Mouse (Mus musculus): ENCODE results near the gene Noc2l. TPM values are rescaled to one million over a fixed set of nuclear protein-coding genes. Genes with fewer than 3 reads are reported as not detected.
A peak's percentile ranks its signal among the peaks of the same experiment; 100 is the strongest.

Noc2l gene
- polyA plus RNA-seq, 1 experiment = not detected

DNA sequence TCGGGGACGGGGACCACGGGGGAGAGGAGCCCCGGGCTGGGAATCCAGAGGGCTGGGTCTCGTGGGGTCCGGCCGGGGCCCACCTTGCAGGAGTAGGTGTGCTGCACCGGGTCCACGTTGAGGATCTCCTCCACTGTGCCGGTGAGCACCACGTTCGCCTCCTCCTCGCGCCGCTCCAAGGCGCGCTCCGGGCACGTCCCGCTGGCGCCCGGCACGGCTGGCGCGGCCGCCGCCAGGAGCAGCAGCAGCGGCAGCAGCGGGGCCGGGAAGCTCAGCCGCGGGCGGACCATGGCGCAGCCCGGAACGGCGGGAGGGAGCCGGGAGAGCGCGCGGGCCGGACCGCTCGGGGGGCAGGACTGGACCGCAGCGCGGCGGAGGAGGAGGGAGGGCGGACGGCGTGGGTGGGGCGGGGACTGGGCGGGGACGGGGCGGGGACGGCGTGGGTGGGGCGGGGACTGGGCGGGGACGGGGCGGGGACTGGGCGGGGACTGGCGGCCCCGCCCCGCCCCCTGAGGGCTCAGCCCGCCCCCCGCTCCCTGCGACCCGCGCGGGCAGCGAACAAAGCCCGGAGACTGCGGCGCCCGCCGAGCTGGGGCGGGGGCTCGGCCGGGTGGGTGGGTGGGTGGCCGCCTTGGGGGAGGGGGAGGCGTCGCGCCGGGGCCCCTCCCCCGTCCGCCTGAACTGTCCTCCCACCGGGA is 38.5 kb upstream of the Noc2l start, which contains the start of gene Agrn:
Agrn (minus strand) TSS at position 358 of the 698 bp plus-strand sequence.
- TF ChIP-seq CTCF (IDR thresholded peaks at IDR 0.05; ENCODE audit: insufficient read depth, low read depth, low read length) = no peak
- peak; percentile 14; the same call in 1 of the 2 replicates for TF ChIP-seq POLR2A (IDR thresholded peaks at IDR 0.05; ENCODE audit: insufficient read depth, low read depth, low read length)
- no peak within 1 kb of the TSS for H3K27ac ChIP-seq (ENCODE audit: insufficient read depth, low read depth, low read length)
- 1% methylated on average over 75 of the region's 88 CpGs for WGBS
- H3K4me3 ChIP-seq (ENCODE audit: insufficient read depth, low read depth, low read length) = peak within 1 kb of the TSS; percentile 94
- peaks cover 24% of the 10 kb centered on the region for H3K4me1 ChIP-seq (ENCODE audit: control insufficient read depth, insufficient read depth, low read length)

DNA sequence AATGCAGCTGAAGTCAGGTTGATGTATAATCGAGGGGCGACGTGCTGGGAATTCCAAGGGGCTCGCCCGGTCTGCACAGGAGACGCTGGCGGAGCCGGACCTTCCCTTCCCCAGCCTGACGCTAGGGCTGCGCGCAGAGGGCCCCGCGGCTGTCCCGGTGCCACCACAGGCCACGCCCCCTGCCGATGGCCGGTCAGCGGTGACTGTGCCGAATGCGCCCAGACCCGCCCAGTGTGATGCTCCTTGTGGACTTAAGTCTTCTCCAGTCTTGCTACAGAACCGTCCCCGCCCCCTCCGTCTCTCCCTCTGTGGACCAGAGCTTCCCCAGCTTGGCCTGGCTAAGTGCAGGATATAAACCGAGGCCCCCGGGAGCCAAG is 38.0 kb upstream of the Noc2l start:
- Histone ChIP-seq H3K27ac (ENCODE audit: insufficient read depth, low read depth, low read length) (no peak overlapping the region), H3K4me1 (ENCODE audit: control insufficient read depth, insufficient read depth, low read length) (peaks cover 25% of the 10 kb centered on the region), H3K4me3 (ENCODE audit: insufficient read depth, low read depth, low read length) (peak overlapping the region; percentile 50)
- TF ChIP-seq POLR2A (IDR thresholded peaks at IDR 0.05; ENCODE audit: insufficient read depth, low read depth, low read length) (no peak), CTCF (IDR thresholded peaks at IDR 0.05; ENCODE audit: insufficient read depth, low read depth, low read length) (no peak)
- WGBS = under 1% methylated on average over 26 of the region's 26 CpGs

DNA sequence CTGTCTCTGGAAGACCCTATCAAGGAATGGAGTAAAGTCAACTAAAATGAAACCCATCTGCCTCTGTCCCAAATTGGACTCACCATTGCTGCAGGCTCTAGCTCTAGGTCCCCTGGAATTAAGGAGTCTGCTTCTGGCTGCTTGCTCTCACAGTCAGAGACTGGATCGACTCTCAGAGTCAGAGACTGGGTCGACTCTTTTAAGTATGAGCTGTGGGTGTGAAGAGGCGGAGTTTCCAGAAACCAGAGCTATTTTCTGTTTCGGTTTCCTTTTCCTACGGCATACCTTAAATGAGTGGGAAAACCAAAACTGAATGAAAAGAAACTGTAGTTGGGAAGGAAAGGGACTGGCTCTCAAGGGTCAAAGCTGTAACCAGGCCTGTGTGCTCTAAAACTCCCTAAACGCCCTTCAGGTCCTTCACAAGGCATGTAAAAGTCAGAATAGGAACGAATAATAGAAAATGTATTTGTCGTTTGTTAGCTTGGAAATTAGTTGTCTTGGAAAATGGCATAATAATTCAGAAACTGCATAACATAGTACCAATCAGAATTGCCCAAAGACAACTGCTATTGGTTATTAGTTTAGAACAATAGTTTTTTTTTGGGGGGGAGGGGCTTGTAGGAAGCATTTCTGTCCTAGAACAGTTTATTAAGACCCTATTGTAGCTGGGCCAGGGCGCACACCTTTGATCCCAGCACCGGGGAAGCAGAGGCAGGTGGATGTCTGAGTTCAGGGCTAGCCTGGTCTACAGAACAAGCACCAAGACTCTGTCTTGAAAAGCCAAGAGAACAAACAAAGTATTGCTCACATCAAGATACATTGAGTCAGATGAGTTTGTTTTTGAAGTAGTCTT is 35.0 kb upstream of the Noc2l start, which contains the start of gene Isg15:
Isg15 (minus strand) TSS at position 196 of the 853 bp plus-strand sequence.
- WGBS = 53% methylated on average over 10 of the region's 10 CpGs
- Histone ChIP-seq H3K4me3 (ENCODE audit: insufficient read depth, low read depth, low read length) (no peak within 1 kb of the TSS), H3K27ac (ENCODE audit: insufficient read depth, low read depth, low read length) (peak within 1 kb of the TSS; percentile 41; the same call in 1 of the 2 replicates), H3K4me1 (ENCODE audit: control insufficient read depth, insufficient read depth, low read length) (peaks cover 29% of the 10 kb centered on the region)
- TF ChIP-seq CTCF (IDR thresholded peaks at IDR 0.05; ENCODE audit: insufficient read depth, low read depth, low read length) (no peak), POLR2A (IDR thresholded peaks at IDR 0.05; ENCODE audit: insufficient read depth, low read depth, low read length) (no peak)

DNA sequence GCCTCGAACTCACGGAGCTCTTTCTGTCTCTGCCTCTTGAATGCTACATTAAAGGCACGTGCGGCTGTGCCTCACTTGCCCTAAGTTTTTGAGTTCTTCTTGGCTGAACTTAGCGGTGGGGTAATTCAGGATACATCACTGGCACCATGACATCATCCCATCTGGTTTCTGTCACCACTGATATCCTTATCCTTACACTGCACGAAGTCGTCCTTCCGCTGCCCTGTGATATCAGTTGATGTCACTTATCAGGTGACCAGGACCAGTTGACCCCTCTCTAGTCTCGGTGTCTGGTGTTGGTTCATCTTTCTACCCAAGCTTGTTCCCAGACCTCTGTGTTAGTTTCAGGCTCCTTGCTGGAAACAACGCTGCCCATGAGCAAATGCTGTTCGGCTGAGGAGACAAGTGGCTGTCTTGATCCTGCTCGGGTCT is 33.3 kb upstream of the Noc2l start:
- H3K27ac ChIP-seq (ENCODE audit: insufficient read depth, low read depth, low read length) = peak overlapping the region; percentile 79
- peak overlapping the region; percentile 83 for H3K4me3 ChIP-seq (ENCODE audit: insufficient read depth, low read depth, low read length)
- H3K4me1 ChIP-seq (ENCODE audit: control insufficient read depth, insufficient read depth, low read length) = peaks cover 19% of the 10 kb centered on the region; the same call in 1 of the 2 replicates
- WGBS = 46% methylated on average over 12 of the region's 12 CpGs
- no peak for TF ChIP-seq CTCF (IDR thresholded peaks at IDR 0.05; ENCODE audit: insufficient read depth, low read depth, low read length)
- no peak for TF ChIP-seq POLR2A (IDR thresholded peaks at IDR 0.05; ENCODE audit: insufficient read depth, low read depth, low read length)

DNA sequence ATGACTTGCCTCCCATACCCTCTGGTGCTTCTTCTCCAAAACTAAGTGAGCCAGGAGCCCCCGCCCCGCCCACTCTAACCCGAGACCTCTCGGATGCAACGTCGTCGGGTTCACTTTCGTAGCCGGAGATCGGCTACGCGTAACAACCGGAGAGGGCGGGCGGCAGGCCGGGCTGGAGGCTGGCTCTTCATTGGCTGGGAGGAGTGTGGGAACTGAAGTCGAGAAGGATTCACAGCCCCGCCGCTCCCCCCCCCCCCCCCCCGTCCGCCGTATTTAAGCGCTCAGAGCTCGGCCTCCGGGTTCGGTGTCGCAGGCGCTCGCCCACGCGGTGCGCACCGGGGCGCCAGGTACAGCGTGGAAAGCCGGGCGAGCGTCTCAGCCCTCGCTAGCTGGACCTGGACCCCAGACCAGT is 32.8 kb upstream of the Noc2l start, which contains the start of gene AW011738:
AW011738 (plus strand) TSS at position 304 of the 412 bp plus-strand sequence.
- under 1% methylated on average over 33 of the region's 39 CpGs for WGBS
- Histone ChIP-seq H3K27ac (ENCODE audit: insufficient read depth, low read depth, low read length) (peak within 1 kb of the TSS; percentile 79), H3K4me1 (ENCODE audit: control insufficient read depth, insufficient read depth, low read length) (peaks cover 19% of the 10 kb centered on the region; the same call in 1 of the 2 replicates), H3K4me3 (ENCODE audit: insufficient read depth, low read depth, low read length) (peak within 1 kb of the TSS; percentile 83)
- TF ChIP-seq CTCF (IDR thresholded peaks at IDR 0.05; ENCODE audit: insufficient read depth, low read depth, low read length) (no peak), POLR2A (IDR thresholded peaks at IDR 0.05; ENCODE audit: insufficient read depth, low read depth, low read length) (no peak)

DNA sequence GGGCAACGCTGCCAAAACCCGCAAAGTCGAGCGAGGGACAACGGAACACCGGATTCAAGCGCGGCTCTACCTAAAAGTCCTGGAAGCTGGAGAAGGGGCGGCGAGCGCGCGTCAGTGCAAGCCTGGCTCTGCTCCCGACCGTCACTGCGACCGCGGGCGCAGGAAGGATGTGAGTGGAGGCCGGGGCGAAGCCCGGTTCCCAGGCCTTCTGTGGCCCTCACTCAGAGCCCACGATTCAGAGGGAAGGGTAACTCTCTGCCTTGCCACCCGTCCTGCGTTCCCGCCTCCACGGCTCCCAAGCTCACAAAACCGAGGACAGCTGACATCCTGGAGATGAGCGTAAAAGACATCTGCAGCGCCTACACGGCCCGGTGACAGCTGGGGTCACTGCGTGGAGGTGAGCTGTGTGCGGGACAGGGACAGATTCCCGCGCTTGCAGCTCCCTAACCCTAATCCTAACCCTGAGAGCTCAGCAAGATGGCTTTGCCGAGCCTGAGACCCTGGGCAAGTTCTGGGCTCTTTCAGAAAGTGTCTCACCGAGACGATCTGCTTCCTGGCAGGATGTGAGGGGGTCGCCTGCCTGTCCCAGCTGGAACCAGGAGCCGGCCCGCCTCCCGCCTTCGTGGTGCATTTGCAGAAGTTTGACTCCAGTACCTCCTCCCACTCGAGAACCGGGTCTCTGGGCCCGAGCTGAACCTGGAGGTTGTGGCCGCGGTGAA is 32.2 kb upstream of the Noc2l start:
- Histone ChIP-seq H3K4me1 (ENCODE audit: control insufficient read depth, insufficient read depth, low read length) (peaks cover 19% of the 10 kb centered on the region; the same call in 1 of the 2 replicates), H3K27ac (ENCODE audit: insufficient read depth, low read depth, low read length) (peak overlapping the region; percentile 65; the same call in 1 of the 2 replicates), H3K4me3 (ENCODE audit: insufficient read depth, low read depth, low read length) (peak overlapping the region; percentile 83)
- under 1% methylated on average over 49 of the region's 49 CpGs for WGBS
- TF ChIP-seq POLR2A (IDR thresholded peaks at IDR 0.05; ENCODE audit: insufficient read depth, low read depth, low read length) (no peak), CTCF (IDR thresholded peaks at IDR 0.05; ENCODE audit: insufficient read depth, low read depth, low read length) (no peak)

DNA sequence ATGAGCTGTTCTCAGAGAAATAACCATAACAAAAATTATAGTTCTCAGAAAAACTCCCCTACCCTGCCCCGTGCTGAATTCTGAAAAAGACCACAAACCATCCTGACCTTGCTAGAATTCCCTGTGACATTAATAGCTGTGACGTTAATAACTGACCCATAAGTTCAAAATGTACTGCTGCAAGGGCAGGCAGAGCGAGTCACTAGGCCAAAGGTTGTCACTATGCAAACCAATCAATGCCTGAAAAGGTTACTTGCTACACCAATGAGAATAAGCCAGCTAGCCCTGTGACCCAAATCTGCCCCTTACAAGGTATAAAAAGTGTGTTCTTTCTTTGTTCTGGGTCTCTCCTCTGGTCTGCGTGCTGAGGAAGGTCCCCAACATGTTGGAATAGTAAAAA is 26.9 kb upstream of the Noc2l start:
- H3K4me3 ChIP-seq (ENCODE audit: insufficient read depth, low read depth, low read length) = no peak overlapping the region
- TF ChIP-seq POLR2A (IDR thresholded peaks at IDR 0.05; ENCODE audit: insufficient read depth, low read depth, low read length) (no peak), CTCF (IDR thresholded peaks at IDR 0.05; ENCODE audit: insufficient read depth, low read depth, low read length) (no peak)
- no peak overlapping the region for H3K27ac ChIP-seq (ENCODE audit: insufficient read depth, low read depth, low read length)
- H3K4me1 ChIP-seq (ENCODE audit: control insufficient read depth, insufficient read depth, low read length) = peaks cover 5% of the 10 kb centered on the region; the same call in 1 of the 2 replicates
- 93% methylated on average over 4 of the region's 4 CpGs for WGBS

DNA sequence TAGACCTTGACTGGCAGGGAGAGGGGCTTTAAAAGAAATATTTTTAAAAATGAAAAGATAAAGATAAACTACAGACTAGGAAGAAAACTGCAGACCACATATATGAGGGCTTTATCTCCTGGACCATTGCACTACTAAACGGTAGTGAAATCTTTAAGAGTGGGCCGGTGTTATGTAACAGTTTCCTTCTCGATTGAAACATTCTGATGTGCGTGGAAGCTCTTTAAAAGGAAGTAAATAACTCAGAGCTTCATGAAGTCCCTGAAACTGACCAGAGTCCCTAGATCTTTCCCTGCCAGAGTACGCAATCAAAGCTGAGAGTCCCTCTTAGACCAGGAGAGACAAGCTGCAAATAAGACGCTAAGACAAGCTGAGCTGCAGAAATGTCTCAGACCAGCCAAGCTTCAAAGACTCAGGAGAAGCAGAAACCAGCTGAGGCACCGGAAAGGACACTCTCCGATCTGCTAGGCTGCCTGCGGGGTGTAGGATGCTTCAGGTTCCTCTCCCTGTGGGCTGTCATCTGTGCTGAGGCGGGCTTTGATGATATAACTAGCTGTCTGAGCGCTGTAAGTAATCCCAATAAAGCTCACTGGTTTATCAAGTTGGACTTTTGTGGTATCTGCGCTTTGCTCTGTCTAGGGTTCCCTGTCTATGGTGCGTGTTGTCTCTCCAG is 25.7 kb upstream of the Noc2l start:
- no peak for TF ChIP-seq CTCF (IDR thresholded peaks at IDR 0.05; ENCODE audit: insufficient read depth, low read depth, low read length)
- TF ChIP-seq POLR2A (IDR thresholded peaks at IDR 0.05; ENCODE audit: insufficient read depth, low read depth, low read length) = no peak
- Histone ChIP-seq H3K4me1 (ENCODE audit: control insufficient read depth, insufficient read depth, low read length) (no peaks in the 10 kb centered on the region), H3K27ac (ENCODE audit: insufficient read depth, low read depth, low read length) (no peak overlapping the region), H3K4me3 (ENCODE audit: insufficient read depth, low read depth, low read length) (no peak overlapping the region)
- whole genome bisulfite sequencing = 82% methylated on average over 13 of the region's 13 CpGs
